Mouse (Mus musculus) macrophage (primary cell): ENCODE results near the gene 4930442H23Rik. TPM values are rescaled to one million over a fixed set of nuclear protein-coding genes. Genes with fewer than 3 reads are reported as not detected.
"Not testable (repeated sequence)": the region's sequence is repeated elsewhere in the genome, so short reads cannot be mapped to it uniquely, and the experiment has no call there.

Source experiments
- H3K27ac ChIP-seq: fragments of 350-480 bp; formaldehyde crosslinking; 2 replicates; pipeline ENCODE4 v1.9.0; 2021
- H3K36me3 ChIP-seq: fragments of 350-480 bp; formaldehyde crosslinking; 2 replicates; pipeline ENCODE4 v1.9.0; 2021; ENCODE audit errors: inconsistent target
- H3K4me3 ChIP-seq: fragments of 350-480 bp; formaldehyde crosslinking; 2 replicates; pipeline ENCODE4 v1.9.0; 2021; ENCODE audit errors: inconsistent target
- H3K79me2 ChIP-seq: fragments of 350-480 bp; formaldehyde crosslinking; 2 replicates; pipeline ENCODE4 v1.9.0; 2021; ENCODE audit errors: inconsistent target
- WGBS: methylation state at CpG from one replicate; pipeline ENCODE4 v1.1.7; 2026; ENCODE audit warnings: inconsistent platforms; ENCODE audit not compliant: missing documents; 5-methylcytosine and 5-hydroxymethylcytosine counted together
- polyA plus RNA-seq: library from polyadenylated mRNA; stranded (reverse); fragments of 250-400 nt; gene quantifications from 3 replicates; pipeline ENCODE4 v1.2.4, GENCODE M21; 2018; ENCODE audit warnings: inconsistent platforms

The 4930442H23Rik gene
- polyA plus RNA-seq, 1 experiment from 2014 or later: not detected

DNA sequence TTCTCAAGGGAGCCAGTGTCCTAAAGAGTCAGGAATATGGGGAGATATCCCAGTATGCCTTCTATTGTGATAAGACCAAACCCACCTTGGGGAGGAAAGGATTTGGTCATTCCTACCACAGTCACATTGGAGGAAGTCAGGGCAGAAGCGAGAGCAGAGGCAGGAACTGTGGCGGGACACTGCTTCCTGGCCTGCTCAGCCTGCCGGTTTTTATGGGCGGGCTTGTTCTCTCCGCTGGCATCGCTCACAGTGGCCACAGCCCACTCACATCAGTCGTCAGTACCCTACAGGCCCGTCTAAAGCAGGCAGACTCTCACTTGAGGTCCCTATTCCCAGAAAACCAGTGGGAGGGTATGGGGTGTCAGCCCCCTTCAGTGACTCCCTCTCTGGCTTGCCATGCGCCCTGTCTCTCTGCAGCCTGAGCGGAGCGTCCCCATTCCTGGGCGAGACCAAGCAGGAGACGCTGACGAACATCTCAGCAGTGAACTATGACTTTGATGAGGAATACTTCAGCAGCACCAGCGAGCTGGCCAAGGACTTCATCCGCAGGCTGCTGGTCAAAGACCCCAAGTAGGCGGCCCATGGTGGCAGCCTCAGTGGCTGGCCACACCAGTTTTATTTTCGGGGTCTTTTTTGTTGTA is 7.8 kb upstream of the 4930442H23Rik start:
- Histone ChIP-seq H3K27ac (peak overlapping the region; percentile 63), H3K79me2 (peaks cover 16% of the 10 kb centered on the region; the same call in 1 of the 2 replicates), H3K4me3 (peak overlapping the region; percentile 37; the same call in 1 of the 2 replicates), H3K36me3 (peaks cover 19% of the 10 kb centered on the region; the same call in 1 of the 2 replicates)
- WGBS: 50% methylated on average over 18 of the region's 18 CpGs

DNA sequence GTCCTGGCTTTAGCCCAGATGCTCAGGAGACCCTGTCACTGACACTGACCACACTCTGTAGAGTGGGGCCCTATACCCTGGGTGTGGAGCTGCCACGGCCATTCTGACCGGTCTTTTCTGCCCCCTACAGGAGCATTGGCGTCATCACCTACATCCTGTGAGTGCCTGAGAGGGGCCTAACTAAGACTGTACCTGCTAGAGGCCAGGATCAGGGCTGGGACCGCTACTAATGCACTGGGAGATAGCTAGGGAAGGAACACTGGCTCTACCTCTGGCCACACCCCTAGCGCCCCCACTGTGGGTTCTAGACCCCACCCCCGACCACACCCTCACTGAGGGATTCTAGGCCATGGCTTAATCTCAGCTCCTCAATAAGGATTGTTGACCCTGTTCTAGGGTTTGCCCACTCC is 7.3 kb upstream of the 4930442H23Rik start:
- 47% methylated on average over 6 of the region's 6 CpGs for WGBS
- peaks cover 19% of the 10 kb centered on the region; the same call in 1 of the 2 replicates for H3K79me2 ChIP-seq
- H3K27ac ChIP-seq: peak overlapping the region; percentile 63
- no peak overlapping the region for H3K4me3 ChIP-seq
- H3K36me3 ChIP-seq: peaks cover 19% of the 10 kb centered on the region; the same call in 1 of the 2 replicates

GRCm38 (mm10) chr10:81190236-81190911 is 6.7 kb upstream of the 4930442H23Rik start:
- H3K36me3 ChIP-seq: peaks cover 22% of the 10 kb centered on the region; the same call in 1 of the 2 replicates
- no peak overlapping the region for H3K4me3 ChIP-seq
- peaks cover 22% of the 10 kb centered on the region; the same call in 1 of the 2 replicates for H3K79me2 ChIP-seq
- WGBS: 81% methylated on average over 31 of the region's 31 CpGs
- H3K27ac ChIP-seq: peak overlapping the region; percentile 63

GRCm38 (mm10) chr10:81189821-81190220 is 6.2 kb upstream of the 4930442H23Rik start:
- peaks cover 28% of the 10 kb centered on the region; the same call in 1 of the 2 replicates for H3K79me2 ChIP-seq
- no peak overlapping the region for H3K4me3 ChIP-seq
- peaks cover 25% of the 10 kb centered on the region; the same call in 1 of the 2 replicates for H3K36me3 ChIP-seq
- H3K27ac ChIP-seq: no peak overlapping the region
- WGBS: 92% methylated on average over 21 of the region's 26 CpGs

GRCm38 (mm10) chr10:81187161-81187560 is 3.5 kb upstream of the 4930442H23Rik start:
- H3K4me3 ChIP-seq: no peak overlapping the region
- no peak overlapping the region for H3K27ac ChIP-seq
- peaks cover 27% of the 10 kb centered on the region for H3K36me3 ChIP-seq
- peaks cover 43% of the 10 kb centered on the region for H3K79me2 ChIP-seq
- WGBS: 88% methylated on average over 9 of the region's 9 CpGs

DNA sequence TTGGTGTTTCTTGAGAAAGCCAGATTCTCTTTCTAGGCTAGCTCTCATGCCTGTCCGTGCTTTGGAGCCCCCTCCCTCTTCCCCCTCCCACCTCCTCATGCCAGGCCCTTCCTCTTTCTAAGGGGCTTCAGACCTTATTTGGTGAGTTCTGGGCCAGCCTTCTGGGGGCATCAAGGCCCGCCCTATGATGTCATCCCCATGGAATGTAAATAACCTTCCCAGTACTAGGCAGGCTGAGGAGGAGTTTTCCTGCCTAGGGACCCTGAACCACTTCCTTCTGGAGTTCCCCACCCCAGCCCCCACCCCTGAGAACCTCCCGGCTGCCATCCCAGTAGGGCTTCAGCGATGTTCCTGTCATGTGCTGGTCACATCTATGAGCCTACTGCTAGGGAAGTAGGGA is 1.1 kb upstream of the 4930442H23Rik start:
- peaks cover 51% of the 10 kb centered on the region for H3K36me3 ChIP-seq
- no peak overlapping the region for H3K27ac ChIP-seq
- 90% methylated on average over 4 of the region's 4 CpGs for WGBS
- H3K79me2 ChIP-seq: peaks cover 54% of the 10 kb centered on the region
- no peak overlapping the region for H3K4me3 ChIP-seq

GRCm38 (mm10) chr10:81182336-81183333 is 1.0 kb downstream of the 4930442H23Rik start, which contains the start of gene Dapk3:
Dapk3 (plus strand) TSS chr10:81183005.
- H3K4me3 ChIP-seq: peak within 1 kb of the TSS; percentile 63
- WGBS: 10% methylated on average over 52 of the region's 53 CpGs
- peaks cover 71% of the 10 kb centered on the region for H3K79me2 ChIP-seq
- peaks cover 62% of the 10 kb centered on the region for H3K36me3 ChIP-seq
- H3K27ac ChIP-seq: peak within 1 kb of the TSS; percentile 66

DNA sequence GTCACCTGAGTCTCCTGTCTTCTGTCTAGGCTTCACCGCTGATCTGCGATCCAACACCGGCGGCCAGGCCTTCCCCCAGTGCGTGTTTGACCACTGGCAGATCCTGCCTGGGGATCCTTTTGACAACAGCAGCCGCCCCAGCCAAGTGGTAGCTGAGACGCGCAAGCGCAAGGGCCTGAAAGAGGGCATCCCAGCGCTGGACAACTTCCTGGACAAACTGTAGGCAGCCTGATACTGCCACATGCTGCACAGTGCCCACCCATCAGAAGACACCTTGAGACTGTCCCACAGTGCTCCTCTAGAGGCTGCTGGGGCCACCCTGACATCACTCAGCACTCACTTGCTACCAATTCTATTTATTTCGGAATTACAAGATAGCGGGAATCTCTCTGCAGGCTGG is 1.8 kb downstream of the 4930442H23Rik start:
- H3K4me3 ChIP-seq, H3K27ac ChIP-seq: not testable (repeated sequence)
- Histone ChIP-seq H3K36me3 (peaks cover 55% of the 10 kb centered on the region), H3K79me2 (peaks cover 71% of the 10 kb centered on the region)
- 91% methylated on average over 8 of the region's 12 CpGs for WGBS

GRCm38 (mm10) chr10:81180946-81181345 is 2.7 kb downstream of the 4930442H23Rik start:
- no peak overlapping the region for H3K27ac ChIP-seq

GRCm38 (mm10) chr10:81179451-81180342 is 4.0 kb downstream of the 4930442H23Rik start:
- no peak overlapping the region for H3K4me3 ChIP-seq
- H3K79me2 ChIP-seq: peaks cover 58% of the 10 kb centered on the region
- H3K36me3 ChIP-seq: peaks cover 49% of the 10 kb centered on the region
- WGBS: 92% methylated on average over 29 of the region's 32 CpGs
- H3K27ac ChIP-seq: no peak overlapping the region

More at GRCm38 (mm10) chr10:81180946-81181345, 2.7 kb downstream of the 4930442H23Rik start:
- peaks cover 69% of the 10 kb centered on the region for H3K79me2 ChIP-seq
- 90% methylated on average over 8 of the region's 13 CpGs for WGBS
- H3K4me3 ChIP-seq: no peak overlapping the region
- H3K36me3 ChIP-seq: peaks cover 54% of the 10 kb centered on the region

GRCm38 (mm10) chr10:81178927-81179326 is 4.7 kb downstream of the 4930442H23Rik start:
- Histone ChIP-seq H3K36me3 (peaks cover 49% of the 10 kb centered on the region), H3K4me3 (no peak overlapping the region), H3K79me2 (peaks cover 51% of the 10 kb centered on the region), H3K27ac (no peak overlapping the region)
- WGBS: 93% methylated on average over 10 of the region's 11 CpGs

DNA sequence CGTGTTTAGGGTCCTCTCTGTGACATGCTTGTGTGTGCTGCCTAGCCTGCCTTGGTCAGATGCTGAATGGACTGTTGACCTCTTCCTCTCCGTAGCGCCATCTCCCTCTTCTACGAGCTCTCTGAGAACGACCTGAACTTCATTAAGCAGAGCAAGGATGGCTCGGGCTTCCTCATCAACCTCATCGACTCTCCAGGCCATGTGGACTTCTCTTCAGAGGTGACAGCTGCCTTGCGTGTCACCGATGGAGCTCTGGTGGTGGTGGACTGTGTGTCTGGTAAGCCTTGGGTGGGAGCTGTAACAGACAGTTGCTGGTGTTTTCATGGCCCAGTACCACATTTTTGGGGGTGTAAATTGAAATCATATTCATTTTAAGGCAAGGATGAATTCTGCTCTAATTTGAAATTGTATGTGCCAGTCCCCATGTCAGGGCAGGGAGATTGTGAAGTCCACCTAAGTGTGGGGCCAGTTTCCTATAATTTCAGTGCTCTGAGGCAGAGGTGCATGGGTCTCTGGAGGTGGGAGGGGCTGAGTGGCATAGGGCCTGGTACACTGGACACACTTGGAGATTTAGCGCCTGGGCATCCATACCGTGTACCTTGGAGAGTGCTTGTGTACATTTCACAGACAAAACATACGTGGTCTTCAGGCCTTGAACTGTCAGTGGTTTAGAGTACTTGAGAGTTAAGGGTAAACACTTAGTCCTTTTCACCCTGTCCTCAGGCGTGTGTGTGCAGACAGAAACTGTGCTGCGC is 5.5 kb downstream of the 4930442H23Rik start:
- Histone ChIP-seq H3K36me3 (peaks cover 49% of the 10 kb centered on the region), H3K27ac (peak overlapping the region; percentile 65)
- 74% methylated on average over 12 of the region's 14 CpGs for WGBS

DNA sequence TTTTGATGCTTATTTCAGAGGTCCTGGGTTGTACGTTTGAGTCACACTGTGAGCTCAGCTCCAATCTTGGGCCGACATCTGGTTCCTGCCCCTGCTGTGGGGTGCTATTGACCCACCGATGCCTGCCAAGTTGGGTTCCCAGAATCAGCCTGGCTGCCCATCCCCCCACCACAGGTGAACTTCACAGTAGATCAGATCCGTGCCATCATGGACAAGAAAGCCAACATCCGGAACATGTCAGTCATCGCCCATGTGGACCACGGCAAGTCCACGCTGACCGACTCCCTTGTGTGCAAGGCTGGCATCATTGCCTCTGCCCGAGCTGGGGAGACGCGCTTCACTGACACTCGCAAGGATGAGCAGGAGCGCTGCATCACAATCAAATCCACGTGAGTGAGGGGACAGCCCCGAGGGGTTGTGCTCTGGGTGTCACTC is 6.1 kb downstream of the 4930442H23Rik start:
- WGBS: 22% methylated on average over 16 of the region's 16 CpGs
- peaks cover 45% of the 10 kb centered on the region for H3K79me2 ChIP-seq
- H3K4me3 ChIP-seq: peak overlapping the region; percentile 94
- H3K36me3 ChIP-seq: peaks cover 49% of the 10 kb centered on the region
- peak overlapping the region; percentile 65 for H3K27ac ChIP-seq

More for the DNA sequence above, 5.5 kb downstream of the 4930442H23Rik start:
- Histone ChIP-seq H3K4me3 (peak overlapping the region; percentile 94), H3K79me2 (peaks cover 45% of the 10 kb centered on the region)
